Mouse (Mus musculus): ENCODE data around the gene Rpap1.

DNA sequence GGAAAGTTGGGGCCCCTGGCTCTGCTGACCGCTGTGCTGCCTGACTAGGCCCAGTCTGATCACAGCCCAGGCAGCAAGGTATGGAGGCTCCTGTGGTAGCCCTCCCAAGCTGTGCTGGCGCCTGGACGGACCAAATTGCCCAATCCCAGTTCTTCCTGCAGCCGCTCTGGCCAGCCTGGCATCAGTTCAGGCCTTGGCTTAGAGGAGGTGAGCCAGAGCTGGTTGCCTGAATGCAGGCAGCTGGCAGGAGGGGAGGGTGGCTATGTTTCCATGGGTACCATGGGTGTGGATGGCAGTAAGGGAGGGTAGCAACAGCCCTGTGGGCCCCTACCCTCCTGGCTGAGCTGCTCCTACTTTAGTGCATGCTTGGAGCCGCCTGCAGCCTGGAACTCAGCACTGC, 29.7 kb upstream of the Rpap1 start:
- TF ChIP-seq CTCF (IDR thresholded peaks at IDR 0.05; ENCODE audit: control insufficient read depth, insufficient read depth, insufficient read length) = no peak
- no peak for TF ChIP-seq CEBPB (IDR thresholded peaks at IDR 0.05; ENCODE audit: low read depth)
- no peak for TF ChIP-seq MYOG (IDR thresholded peaks at IDR 0.05; ENCODE audit: control insufficient read depth, extremely low read depth, insufficient read length)
- TF ChIP-seq FOSL1 (IDR thresholded peaks at IDR 0.05; ENCODE audit: insufficient read depth, low read length, poor library complexity, severe bottlenecking) = no peak
- no peak for TF ChIP-seq USF1 (IDR thresholded peaks at IDR 0.05; ENCODE audit: low read depth)
- TF ChIP-seq MYOD1 (IDR thresholded peaks at IDR 0.05; ENCODE audit: control insufficient read depth, insufficient read length, low read depth) = no peak
- TF ChIP-seq MAX (IDR thresholded peaks at IDR 0.05) = no peak

Measured in C2C12 (cell line).